Mouse (Mus musculus) testis, adult 2 months (tissue): ENCODE data around the gene Yeats2.

ENCODE experiments used
- CTCF ChIP-seq: fragments of 200-500 bp; IDR thresholded peaks from 2 replicates; pipeline ENCODE4 v1.5.1; 2012; ENCODE audit warnings: low read depth, mild to moderate bottlenecking, inconsistent platforms, low read length, moderate library complexity; ENCODE audit not compliant: control insufficient read depth, insufficient read depth, insufficient replicate concordance
- POLR2A ChIP-seq: fragments of 200-500 bp; IDR thresholded peaks from 2 replicates; pipeline ENCODE4 v1.6.1; 2012; ENCODE audit warnings: low read depth, mild to moderate bottlenecking, inconsistent platforms, low read length, moderate library complexity; ENCODE audit not compliant: control insufficient read depth

- TF ChIP-seq POLR2A (no peak), CTCF (no peak)
These were observed 106.2 kb downstream of the Yeats2 start for GRCm38 (mm10) chr16:20247103-20247502.
